Mouse (Mus musculus): ENCODE results near the gene Svopl.

Svopl gene

GRCm38 (mm10) chr6:38046838-38047237 is at the start of gene Svopl:
Gene Svopl (minus strand): TSS chr6:38046996.
- no peak for DNase-seq (ENCODE audit: low spot score in 2 of 2)

GRCm38 (mm10) chr6:38094701-38095100 is 47.9 kb upstream of the Svopl start:
- no peak for DNase-seq (ENCODE audit: low spot score in 2 of 2)

GRCm38 (mm10) chr6:38092539-38092938 is 45.7 kb upstream of the Svopl start:
- DNase-seq (ENCODE audit: low spot score in 2 of 2): no peak

GRCm38 (mm10) chr6:38087242-38088026 is 40.6 kb upstream of the Svopl start:
- no peak for DNase-seq (ENCODE audit: low spot score in 2 of 2)

DNA sequence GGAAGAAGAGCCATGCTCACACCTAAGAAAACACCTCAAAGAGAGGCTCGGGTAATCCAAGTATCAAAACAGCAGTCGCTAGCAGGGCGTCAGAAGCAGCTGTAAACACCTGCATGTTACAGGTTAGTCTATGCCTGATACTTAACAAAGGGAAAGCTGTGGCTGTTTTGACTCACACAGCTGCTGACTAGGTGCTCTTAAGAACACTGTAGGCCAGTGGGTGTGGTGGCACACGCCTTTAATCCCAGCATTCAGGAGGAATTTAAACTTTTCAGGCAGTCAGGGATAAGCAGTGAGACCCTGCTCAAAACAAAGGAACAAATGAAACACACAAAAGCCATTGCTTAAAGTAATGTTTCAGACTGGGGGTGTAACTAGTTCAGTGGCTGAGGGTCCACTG is 36.4 kb upstream of the Svopl start:
- no peak for DNase-seq (ENCODE audit: low spot score in 2 of 2)

- no peak for DNase-seq (ENCODE audit: low spot score in 2 of 2)
Measured at GRCm38 (mm10) chr6:38081727-38082341, 35.0 kb upstream of the Svopl start.

DNA sequence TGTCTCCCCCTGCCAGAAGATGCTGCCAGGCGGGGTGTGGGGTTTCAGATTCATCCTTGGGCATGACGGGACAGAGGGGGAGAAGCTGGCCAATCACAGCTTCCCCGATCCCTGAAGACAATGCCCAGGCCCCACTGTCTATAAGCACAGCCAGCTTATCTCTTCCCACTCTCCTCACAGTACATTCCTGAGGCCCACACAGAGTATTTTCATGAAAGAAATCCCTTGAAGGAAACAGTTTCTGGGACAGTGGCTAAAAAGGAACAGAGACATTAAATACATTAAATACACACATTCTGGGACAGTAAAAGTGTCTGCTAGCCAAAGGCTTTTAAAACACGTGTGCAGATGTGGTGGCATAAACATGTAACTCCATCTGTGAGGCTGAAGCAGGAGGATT is 33.6 kb upstream of the Svopl start:
- DNase-seq (ENCODE audit: low spot score in 2 of 2): no peak

DNA sequence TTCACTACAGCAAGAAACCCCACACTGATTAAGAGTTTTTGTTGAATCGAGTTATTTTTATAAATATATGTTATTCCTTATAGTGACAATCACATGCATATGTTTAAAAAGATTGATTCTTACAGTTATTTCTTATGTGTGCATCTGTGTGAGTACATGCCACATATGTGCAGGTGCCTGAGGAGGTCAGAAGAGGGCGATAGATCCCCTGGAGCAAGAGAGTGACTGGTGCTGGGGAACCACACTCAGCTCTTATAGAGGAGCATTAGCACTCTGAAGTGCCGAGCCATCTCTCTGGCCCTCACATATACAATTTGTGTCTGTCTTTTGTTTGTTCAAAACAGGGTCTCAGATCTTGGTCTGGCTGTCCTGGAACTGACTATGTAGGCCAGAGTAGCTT is 26.8 kb upstream of the Svopl start:
- DNase-seq (ENCODE audit: low spot score in 2 of 2): no peak

DNA sequence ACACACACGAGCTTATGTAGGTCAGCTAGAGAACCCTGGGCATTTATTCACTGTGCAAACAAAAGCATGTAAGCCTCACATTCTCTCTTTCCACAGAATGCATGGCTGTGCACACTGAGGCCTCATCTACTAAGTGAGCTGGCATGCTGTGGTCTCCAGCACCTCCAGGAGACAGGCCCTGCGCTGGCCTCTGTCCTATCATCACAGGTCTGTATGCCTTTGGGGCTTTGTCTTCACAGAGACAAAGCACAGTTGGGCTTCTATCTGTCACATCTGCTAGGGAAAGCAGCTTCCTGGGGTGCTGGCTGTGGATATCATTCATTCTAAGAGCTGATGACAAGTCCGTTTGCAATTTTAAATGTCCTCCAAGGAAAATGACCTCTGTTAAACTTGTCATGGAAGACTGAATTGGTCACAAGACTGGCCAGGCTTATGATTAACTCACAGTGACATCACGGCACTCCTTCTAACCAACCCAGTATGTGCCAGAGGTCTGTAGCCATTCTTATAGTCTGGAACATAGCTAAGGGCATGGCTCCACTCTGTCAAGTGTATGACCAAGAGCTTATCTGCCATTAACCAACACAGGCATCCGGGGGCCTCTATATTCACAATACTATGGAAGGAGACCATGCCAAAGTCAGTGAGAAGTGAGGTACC is 25.5 kb upstream of the Svopl start:
- DNase-seq (ENCODE audit: low spot score in 2 of 2): no peak

GRCm38 (mm10) chr6:38071256-38071655 is 24.5 kb upstream of the Svopl start:
- DNase-seq (ENCODE audit: low spot score in 2 of 2): no peak

- DNase-seq (ENCODE audit: low spot score in 2 of 2): peak; percentile 17 to 63
Measured at GRCm38 (mm10) chr6:38066215-38066614, 19.4 kb upstream of the Svopl start.

- DNase-seq (ENCODE audit: low spot score in 2 of 2): no peak
Measured at GRCm38 (mm10) chr6:38065501-38066122, 18.8 kb upstream of the Svopl start.

- no peak for DNase-seq (ENCODE audit: low spot score in 2 of 2)
Measured at GRCm38 (mm10) chr6:38065122-38065500, 18.3 kb upstream of the Svopl start.

DNA sequence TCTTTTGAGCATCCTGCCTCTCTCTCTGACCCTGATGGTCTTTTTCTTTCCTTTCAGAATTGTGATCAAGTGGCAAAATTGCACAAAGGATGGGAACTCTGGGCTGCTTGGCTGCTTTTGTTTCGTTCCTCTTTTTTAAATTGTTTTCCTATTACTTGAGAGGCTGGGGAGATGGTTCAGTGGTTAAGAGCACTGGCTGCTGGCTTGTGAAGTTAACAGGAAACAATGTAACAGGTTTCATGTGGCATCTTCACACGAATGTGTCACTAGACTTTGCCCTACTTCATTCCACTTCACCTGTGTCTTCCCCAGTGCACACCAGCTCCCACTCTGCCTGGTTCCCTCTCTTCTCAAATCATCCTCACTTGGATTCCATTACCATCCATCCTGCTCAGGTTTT is 17.8 kb upstream of the Svopl start:
- no peak for DNase-seq (ENCODE audit: low spot score in 2 of 2)

- DNase-seq (ENCODE audit: low spot score in 2 of 2): no peak
Measured at GRCm38 (mm10) chr6:38058805-38059204, 12.0 kb upstream of the Svopl start.

DNA sequence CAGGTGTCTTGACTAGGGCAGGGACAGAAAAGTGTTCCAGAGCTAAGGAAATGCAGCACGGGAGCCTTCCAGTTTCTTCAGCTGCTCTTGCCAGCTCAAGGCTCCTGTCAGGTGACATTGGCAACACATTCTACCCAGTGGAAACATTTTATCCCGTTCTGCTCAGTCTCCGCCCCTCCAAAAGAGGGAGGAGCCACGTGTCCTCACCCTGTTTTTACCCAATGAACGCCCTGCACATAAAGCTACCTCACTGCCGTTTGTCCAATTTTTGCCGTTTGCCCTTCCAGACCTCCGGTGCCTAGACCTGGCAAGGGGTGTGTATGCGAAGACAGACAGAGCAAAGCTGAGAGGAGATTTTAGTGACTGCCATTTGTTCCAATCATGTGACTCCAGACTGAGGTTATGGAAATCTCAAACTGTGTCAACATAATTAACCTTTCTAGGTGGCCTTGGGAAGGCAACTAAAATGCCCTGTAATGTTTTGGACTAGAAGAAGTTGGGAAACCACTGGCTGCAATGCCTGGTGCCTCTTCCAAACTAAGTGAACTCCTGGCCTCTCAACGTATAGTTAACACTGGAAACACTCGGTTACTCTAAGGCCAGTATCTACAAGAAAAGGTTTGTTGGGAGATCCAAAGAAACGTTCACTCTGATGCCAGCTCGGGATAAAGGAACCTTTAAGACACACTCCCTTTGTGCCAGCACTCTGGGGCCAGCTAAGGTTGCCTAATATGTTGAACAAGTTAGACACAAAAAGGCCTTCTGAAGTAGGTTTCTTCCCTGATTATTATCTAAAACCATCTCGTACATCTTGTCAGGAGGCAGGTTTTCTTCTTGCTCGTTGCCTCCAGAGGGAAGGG is 8.9 kb upstream of the Svopl start:
- DNase-seq (ENCODE audit: low spot score in 2 of 2): no peak

DNA sequence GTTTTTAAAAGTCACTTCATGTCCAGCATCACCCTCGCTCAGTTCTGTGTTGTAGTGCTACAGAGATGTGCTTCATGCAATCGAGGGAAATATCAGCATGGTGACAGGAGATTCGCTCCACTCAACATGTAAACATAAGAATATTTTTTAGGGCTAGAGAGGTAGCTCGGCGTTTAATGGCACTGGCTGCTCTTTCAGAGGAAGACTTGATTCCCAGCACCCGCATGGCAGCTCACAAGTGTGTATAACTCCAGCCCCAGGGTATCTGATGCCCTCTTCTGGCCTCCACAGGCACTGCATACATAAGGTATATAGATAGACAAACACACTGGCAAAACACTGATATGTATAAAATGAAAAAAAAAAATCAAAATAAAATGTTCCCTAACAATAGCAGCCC is 2.8 kb upstream of the Svopl start:
- peak in 1 of 2 experiments; percentile 32 for DNase-seq (ENCODE audit: low spot score in 2 of 2)

- DNase-seq (ENCODE audit: low spot score in 2 of 2): no peak
Measured at GRCm38 (mm10) chr6:38048800-38049561, 2.2 kb upstream of the Svopl start.

DNA sequence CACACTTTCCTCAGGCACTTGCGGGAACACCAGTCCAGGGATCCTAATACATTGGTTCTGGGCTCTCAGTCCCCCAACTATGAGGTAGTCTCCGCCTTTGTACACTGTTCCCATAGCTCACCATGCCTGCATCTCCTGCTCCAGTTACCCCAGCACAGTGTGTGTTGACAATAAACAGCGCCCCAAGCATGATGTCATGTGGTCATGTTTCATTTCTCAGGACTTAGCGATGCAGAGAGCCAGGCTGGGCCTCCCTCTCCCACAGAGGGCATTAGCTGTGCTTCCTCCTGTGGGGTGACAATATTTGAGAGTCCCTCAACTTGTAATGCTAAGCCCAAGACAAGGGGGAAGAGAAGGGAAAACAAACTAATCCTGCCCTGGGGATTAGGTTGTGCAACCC is 1.2 kb upstream of the Svopl start:
- DNase-seq (ENCODE audit: low spot score in 2 of 2): peak in 1 of 2 experiments; percentile 45

- DNase-seq (ENCODE audit: low spot score in 2 of 2): no peak
Measured at GRCm38 (mm10) chr6:38032801-38033566, 13.8 kb downstream of the Svopl start.
